Mouse (Mus musculus) heart, embryonic 12.5 days (tissue): ENCODE results near the gene Zfr2. TPM values are rescaled to one million over a fixed set of nuclear protein-coding genes. Genes with fewer than 3 reads are reported as not detected.
A peak's percentile ranks its signal among the peaks of the same experiment; 100 is the strongest.

Experiments
- ATAC-seq: fragments of 200-750 bp; cut with Nextera tagmentation; 2 replicates; pipeline ENCODE4 v1.8.0; 2017; ENCODE audit warnings: moderate TSS enrichment, moderate library complexity; ENCODE audit not compliant: insufficient number of reproducible peaks, low FRiP score
- H3K27ac ChIP-seq: fragments of 300-500 bp; sonication (generic); 2 replicates; pipeline ENCODE4 v1.5.1; 2016; ENCODE audit warnings: mild to moderate bottlenecking, moderate library complexity; ENCODE audit not compliant: poor library complexity, severe bottlenecking
- H3K27me3 ChIP-seq: fragments of 300-500 bp; sonication (generic); replicated peaks from 2 replicates; pipeline ENCODE4 v1.6.1; 2016; ENCODE audit warnings: mild to moderate bottlenecking, moderate library complexity
- H3K36me3 ChIP-seq: fragments of 300-500 bp; sonication (generic); 2 replicates; pipeline ENCODE4 v1.6.1; 2016; ENCODE audit warnings: mild to moderate bottlenecking, moderate library complexity
- H3K4me1 ChIP-seq: fragments of 300-500 bp; sonication (generic); replicated peaks from 2 replicates; pipeline ENCODE4 v1.6.1; 2016; ENCODE audit warnings: mild to moderate bottlenecking
- H3K4me2 ChIP-seq: fragments of 300-500 bp; sonication (generic); 2 replicates; pipeline ENCODE4 v1.6.1; 2016; ENCODE audit warnings: mild to moderate bottlenecking, moderate library complexity
- H3K4me3 ChIP-seq: fragments of 300-500 bp; sonication (generic); 2 replicates; pipeline ENCODE4 v1.5.1; 2016; ENCODE audit warnings: mild to moderate bottlenecking
- H3K9ac ChIP-seq: fragments of 300-500 bp; sonication (generic); 2 replicates; pipeline ENCODE4 v1.6.1; 2016; ENCODE audit warnings: mild to moderate bottlenecking, moderate library complexity
- H3K9me3 ChIP-seq: fragments of 300-500 bp; sonication (generic); replicated peaks from 2 replicates; pipeline ENCODE4 v1.6.1; 2016; ENCODE audit warnings: mild to moderate bottlenecking, moderate library complexity
- WGBS: fragments of 180-500 bp; shearing (Covaris S2); methylation state at CpG from one replicate; pipeline ENCODE4 v1.1.7; 2016; 5-methylcytosine and 5-hydroxymethylcytosine counted together
- polyA plus RNA-seq: library from polyadenylated mRNA; unstranded; fragments of >200 nt; fragmentation: Nextera tagmentation; extraction: Ambion mirVana; gene quantifications from 2 replicates; pipeline ENCODE4 v1.2.1, GENCODE M21; 2016

Gene Zfr2
- 6.1 and 7.2 TPM in 2 replicates for polyA plus RNA-seq

GRCm38 (mm10) chr10:81232580-81233225 is at the start of gene Zfr2:
Gene Zfr2, plus strand, starts transcription at chr10:81233155.
- H3K27ac ChIP-seq: 0 out of 2 replicates have a peak within 1 kb of the TSS, but pooled peaks have one; percentile 13
- H3K9ac ChIP-seq: peak within 1 kb of the TSS; percentile 86
- no peaks in the 10 kb centered on the region for H3K36me3 ChIP-seq
- peak within 1 kb of the TSS; percentile 71 for H3K4me3 ChIP-seq
- peaks cover 52% of the 10 kb centered on the region for H3K27me3 ChIP-seq
- peak within 1 kb of the TSS; percentile 78 for H3K4me2 ChIP-seq
- 5% methylated on average over 29 of the region's 29 CpGs for WGBS
- peak; percentile 83 for ATAC-seq
- H3K9me3 ChIP-seq: no peaks in the 10 kb centered on the region
- peaks cover 22% of the 10 kb centered on the region for H3K4me1 ChIP-seq

GRCm38 (mm10) chr10:81183805-81184204 is 49.1 kb upstream of the Zfr2 start, which contains the start of gene 4930442H23Rik:
Gene 4930442H23Rik, minus strand, starts transcription at chr10:81183849.
- no peak for ATAC-seq
- 67% methylated on average over 5 of the region's 5 CpGs for WGBS
- Histone ChIP-seq H3K36me3 (peaks cover 75% of the 10 kb centered on the region), H3K9me3 (no peaks in the 10 kb centered on the region), H3K4me3 (peak within 1 kb of the TSS; percentile 77), H3K9ac (peak within 1 kb of the TSS; percentile 77), H3K4me1 (peaks cover 57% of the 10 kb centered on the region), H3K27ac (peak within 1 kb of the TSS; percentile 91), H3K4me2 (peak within 1 kb of the TSS; percentile 80), H3K27me3 (no peaks in the 10 kb centered on the region)

- Histone ChIP-seq H3K9me3 (no peaks in the 10 kb centered on the region), H3K4me3 (no peak overlapping the region), H3K9ac (peak overlapping the region; percentile 36; the same call in 1 of the 2 replicates), H3K27me3 (no peaks in the 10 kb centered on the region), H3K36me3 (peaks cover 72% of the 10 kb centered on the region), H3K27ac (peak overlapping the region; percentile 90), H3K4me1 (peaks cover 50% of the 10 kb centered on the region), H3K4me2 (peak overlapping the region; percentile 80)
- 0 out of 2 replicates have a peak, but pooled peaks have one; percentile 9 for ATAC-seq
- 10% methylated on average over 4 of the region's 4 CpGs for WGBS
These were observed 48.2 kb upstream of the Zfr2 start for GRCm38 (mm10) chr10:81184765-81185164.

GRCm38 (mm10) chr10:81187161-81187560 is 45.8 kb upstream of the Zfr2 start:
- 90% methylated on average over 9 of the region's 9 CpGs for WGBS
- peaks cover 51% of the 10 kb centered on the region for H3K4me1 ChIP-seq
- no peaks in the 10 kb centered on the region for H3K27me3 ChIP-seq
- H3K36me3 ChIP-seq: peaks cover 62% of the 10 kb centered on the region
- ATAC-seq: no peak
- H3K27ac ChIP-seq: no peak overlapping the region
- H3K4me3 ChIP-seq: 0 out of 2 replicates have a peak overlapping the region, but pooled peaks have one; percentile 1
- H3K9ac ChIP-seq: 0 out of 2 replicates have a peak overlapping the region, but pooled peaks have one; percentile 15
- H3K9me3 ChIP-seq: no peaks in the 10 kb centered on the region
- H3K4me2 ChIP-seq: no peak overlapping the region

- Histone ChIP-seq H3K27me3 (0 out of 2 replicates have a peak, but pooled peaks cover 6% of the 10 kb centered on the region), H3K9me3 (no peaks in the 10 kb centered on the region), H3K9ac (no peak overlapping the region), H3K4me3 (no peak overlapping the region), H3K27ac (no peak overlapping the region), H3K4me2 (no peak overlapping the region), H3K4me1 (peaks cover 52% of the 10 kb centered on the region), H3K36me3 (peaks cover 50% of the 10 kb centered on the region)
- WGBS: 80% methylated on average over 26 of the region's 26 CpGs
- ATAC-seq: no peak
These were observed 43.1 kb upstream of the Zfr2 start for GRCm38 (mm10) chr10:81189821-81190220.

GRCm38 (mm10) chr10:81190236-81190911 is 42.6 kb upstream of the Zfr2 start:
- Histone ChIP-seq H3K27me3 (0 out of 2 replicates have a peak, but pooled peaks cover 11% of the 10 kb centered on the region), H3K27ac (no peak overlapping the region), H3K4me2 (no peak overlapping the region), H3K9ac (no peak overlapping the region), H3K4me3 (no peak overlapping the region), H3K9me3 (no peaks in the 10 kb centered on the region), H3K4me1 (peaks cover 46% of the 10 kb centered on the region), H3K36me3 (peaks cover 44% of the 10 kb centered on the region)
- no peak for ATAC-seq
- 73% methylated on average over 31 of the region's 31 CpGs for WGBS

GRCm38 (mm10) chr10:81190912-81191321 is 42.0 kb upstream of the Zfr2 start:
- Histone ChIP-seq H3K27me3 (0 out of 2 replicates have a peak, but pooled peaks cover 12% of the 10 kb centered on the region), H3K36me3 (peaks cover 40% of the 10 kb centered on the region), H3K4me1 (peaks cover 44% of the 10 kb centered on the region), H3K4me2 (no peak overlapping the region), H3K9ac (0 out of 2 replicates have a peak overlapping the region, but pooled peaks have one; percentile 1), H3K4me3 (no peak overlapping the region), H3K27ac (peak overlapping the region; percentile 93; the same call in 1 of the 2 replicates), H3K9me3 (no peaks in the 10 kb centered on the region)
- ATAC-seq: no peak
- 57% methylated on average over 6 of the region's 6 CpGs for WGBS

GRCm38 (mm10) chr10:81191342-81191982 is 41.5 kb upstream of the Zfr2 start:
- Histone ChIP-seq H3K4me2 (peak overlapping the region; percentile 89), H3K27me3 (peaks cover 15% of the 10 kb centered on the region; the same call in 1 of the 2 replicates), H3K9ac (peak overlapping the region; percentile 84; the same call in 1 of the 2 replicates), H3K9me3 (no peaks in the 10 kb centered on the region), H3K36me3 (peaks cover 40% of the 10 kb centered on the region), H3K4me1 (peaks cover 44% of the 10 kb centered on the region), H3K27ac (peak overlapping the region; percentile 93; the same call in 1 of the 2 replicates), H3K4me3 (no peak overlapping the region)
- WGBS: 74% methylated on average over 18 of the region's 18 CpGs
- ATAC-seq: no peak

GRCm38 (mm10) chr10:81192270-81192967 is 40.5 kb upstream of the Zfr2 start:
- Histone ChIP-seq H3K9me3 (no peaks in the 10 kb centered on the region), H3K4me2 (peak overlapping the region; percentile 89), H3K9ac (peak overlapping the region; percentile 84), H3K27ac (peak overlapping the region; percentile 93), H3K27me3 (peaks cover 18% of the 10 kb centered on the region; the same call in 1 of the 2 replicates), H3K36me3 (peaks cover 32% of the 10 kb centered on the region), H3K4me1 (peaks cover 43% of the 10 kb centered on the region), H3K4me3 (peak overlapping the region; percentile 54)
- 1% methylated on average over 93 of the region's 93 CpGs for WGBS
- peak; percentile 82 for ATAC-seq

- 6% methylated on average over 19 of the region's 19 CpGs for WGBS
- H3K4me1 ChIP-seq: peaks cover 45% of the 10 kb centered on the region
- H3K9ac ChIP-seq: peak overlapping the region; percentile 84
- H3K36me3 ChIP-seq: peaks cover 26% of the 10 kb centered on the region
- peak overlapping the region; percentile 54 for H3K4me3 ChIP-seq
- 0 out of 2 replicates have a peak, but pooled peaks have one; percentile 5 for ATAC-seq
- H3K27ac ChIP-seq: peak overlapping the region; percentile 93
- H3K4me2 ChIP-seq: peak overlapping the region; percentile 89
- peaks cover 18% of the 10 kb centered on the region; the same call in 1 of the 2 replicates for H3K27me3 ChIP-seq
- no peaks in the 10 kb centered on the region for H3K9me3 ChIP-seq
These were observed 39.9 kb upstream of the Zfr2 start for GRCm38 (mm10) chr10:81192968-81193501.
